10 mouse cellular contexts compared by ENCODE assay signal in the genomic region with DNA sequence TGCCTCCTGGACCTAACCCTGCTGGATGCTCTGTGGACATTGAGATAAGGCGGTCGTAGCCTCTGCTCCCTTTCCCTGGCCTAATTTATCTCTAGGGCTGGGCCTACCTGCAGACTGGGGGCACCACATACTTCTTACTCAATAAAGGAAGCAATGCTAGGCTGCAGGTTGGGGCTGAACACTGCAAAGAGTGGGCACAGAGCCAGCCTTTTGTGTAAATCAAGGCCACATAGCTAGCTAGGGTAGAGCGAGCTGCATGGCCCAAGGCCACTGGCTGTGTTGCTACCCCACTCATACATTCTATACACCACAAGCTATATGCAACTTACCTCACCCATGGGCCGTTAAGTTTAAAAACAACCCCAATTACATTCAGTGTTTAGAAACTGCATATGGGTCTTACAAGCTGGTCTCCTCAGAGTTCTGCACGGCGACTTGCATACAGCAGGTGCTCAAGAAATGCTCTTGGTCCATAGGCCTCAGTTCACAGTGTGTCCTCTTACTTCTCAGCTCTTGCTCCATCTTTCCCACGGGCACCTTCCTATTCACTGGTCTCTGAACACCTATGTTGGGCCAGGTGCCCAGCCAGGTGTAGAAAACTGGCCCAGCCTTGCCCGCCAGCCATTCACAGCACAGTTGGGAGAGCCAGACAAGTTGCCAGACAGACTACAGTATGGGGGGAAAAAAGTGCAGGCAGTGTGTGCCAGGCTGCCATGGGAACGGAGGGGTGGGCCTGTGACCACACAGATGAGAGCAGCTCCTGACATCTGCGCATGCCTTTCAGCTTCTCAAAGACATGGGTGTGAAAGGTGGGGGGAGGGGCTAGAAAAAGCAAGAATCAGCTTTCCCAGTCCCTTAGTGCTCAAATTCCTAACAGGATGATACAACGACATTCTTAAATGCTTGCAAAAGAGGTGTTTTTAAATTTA. TPM values are rescaled to one million over a fixed set of nuclear protein-coding genes. Genes with fewer than 3 reads are reported as not detected.
DNase-seq lines count a peak whose midpoint lies in the region; ATAC-seq and TF ChIP-seq lines count a peak whose summit lies in the region.
"Had no signal": no experiment of that assay in that cellular context is flagged by ENCODE, and none has a peak within 500 bp of the region (broad histone marks: within the 10 kb centered on the region; RNA-seq: fewer than 3 reads in every experiment).

No protein-coding gene starts in this region.

- H3K4me1 ChIP-seq in forebrain, postnatal 0 days (ENCODE audit: insufficient read depth) = peaks cover 28% of the 10 kb centered on the region
- H3K4me1 ChIP-seq in midbrain, embryonic 15.5 days = peaks cover 16% of the 10 kb centered on the region
- H3K4me1 ChIP-seq in heart, embryonic 12.5 days (replicated peaks) = peaks cover 12% of the 10 kb centered on the region
- H3K4me1 ChIP-seq: liver, embryonic 13.5 days had no signal

- DNase-seq in left cerebral cortex, adult 18-20 months (ENCODE audit: low spot score in 2 of 2) = peak; percentile 30 to 46
- no peak for DNase-seq in left cerebral cortex, adult 11 months (ENCODE audit: low spot score)
- peak; percentile 90 for DNase-seq in forebrain, postnatal 0 days
- DNase-seq in layer of hippocampus, adult 11-12 months (ENCODE audit: low spot score) = peak; percentile 55
- no peak for DNase-seq in cerebellum, adult 9-11 months
- no peak for DNase-seq in testis, postnatal 14 days (ENCODE audit: low spot score)
- DNase-seq: liver, embryonic 13.5 days had no signal

- H3K4me3 ChIP-seq in forebrain, postnatal 0 days (ENCODE audit: low read depth, low read length) = no peak overlapping the region
- no peak overlapping the region for H3K4me3 ChIP-seq in midbrain, embryonic 15.5 days
- no peak overlapping the region for H3K4me3 ChIP-seq in heart, embryonic 12.5 days
- H3K4me3 ChIP-seq: liver, embryonic 13.5 days had no signal

- no peaks in the 10 kb centered on the region for H3K9me3 ChIP-seq in forebrain, postnatal 0 days (ENCODE audit: low read length)
- H3K9me3 ChIP-seq in midbrain, embryonic 15.5 days = no peaks in the 10 kb centered on the region
- no peaks in the 10 kb centered on the region for H3K9me3 ChIP-seq in heart, embryonic 12.5 days (replicated peaks)
- H3K9me3 ChIP-seq: liver, embryonic 13.5 days had no signal

- H3K9ac ChIP-seq in forebrain, postnatal 0 days = no peak overlapping the region
- H3K9ac ChIP-seq in midbrain, embryonic 15.5 days = no peak overlapping the region
- no peak overlapping the region for H3K9ac ChIP-seq in heart, embryonic 12.5 days
- H3K9ac ChIP-seq: liver, embryonic 13.5 days had no signal

- peak; percentile 92 for ATAC-seq in forebrain, postnatal 0 days
- peak; percentile 78 for ATAC-seq in midbrain, embryonic 15.5 days (replicated peaks)
- no peak for ATAC-seq in heart, embryonic 12.5 days (ENCODE audit: insufficient number of reproducible peaks, low FRiP score)

- 53% methylated on average over 11 of the region's 11 CpGs for WGBS in forebrain, postnatal 0 days
- WGBS in midbrain, embryonic 15.5 days = 74% methylated on average over 11 of the region's 11 CpGs
- 72% methylated on average over 11 of the region's 11 CpGs for WGBS in heart, embryonic 12.5 days

- no peaks in the 10 kb centered on the region for H3K27me3 ChIP-seq in forebrain, postnatal 0 days (ENCODE audit: insufficient read depth, low read length)
- no peaks in the 10 kb centered on the region for H3K27me3 ChIP-seq in midbrain, embryonic 15.5 days (replicated peaks)
- no peaks in the 10 kb centered on the region for H3K27me3 ChIP-seq in heart, embryonic 12.5 days (replicated peaks)
- H3K27me3 ChIP-seq: CH12.LX; liver, embryonic 13.5 days had no signal

- TF ChIP-seq CTCF in forebrain, postnatal 0 days (IDR thresholded peaks at IDR 0.05; ENCODE audit: low read depth) = no peak

- H3K36me3 ChIP-seq in forebrain, postnatal 0 days (ENCODE audit: insufficient read depth) = no peaks in the 10 kb centered on the region
- H3K36me3 ChIP-seq in midbrain, embryonic 15.5 days (replicated peaks) = no peaks in the 10 kb centered on the region
- H3K36me3 ChIP-seq in heart, embryonic 12.5 days = no peaks in the 10 kb centered on the region
- H3K36me3 ChIP-seq: liver, embryonic 13.5 days had no signal

- H3K27ac ChIP-seq in forebrain, postnatal 0 days (ENCODE audit: low read depth, low read length) = peak overlapping the region; percentile 76
- no peak overlapping the region for H3K27ac ChIP-seq in midbrain, embryonic 15.5 days
- no peak overlapping the region for H3K27ac ChIP-seq in heart, embryonic 12.5 days (ENCODE audit: poor library complexity, severe bottlenecking)
- H3K27ac ChIP-seq: liver, embryonic 13.5 days had no signal

- H3K4me2 ChIP-seq in forebrain, postnatal 0 days (ENCODE audit: low read depth) = no peak overlapping the region
- H3K4me2 ChIP-seq in midbrain, embryonic 15.5 days = no peak overlapping the region
- H3K4me2 ChIP-seq in heart, embryonic 12.5 days = no peak overlapping the region
- H3K4me2 ChIP-seq: liver, embryonic 13.5 days had no signal

RNA-seq across cellular contexts. Expression of a gene that starts 13.5 kb away (rescaled TPM):
- 10 to 100 TPM in 1 of 2 experiments, 1 to 10 TPM in 1; 8.2 to 10.0 TPM for total RNA-seq in left cerebral cortex, adult 18-20 months (2021)
- total RNA-seq in forebrain, postnatal 0 days (2014; rRNA removed) = 6.9 and 7.2 TPM in 2 replicates
- polyA plus RNA-seq in forebrain, postnatal 0 days (2015; fragmentation: Nextera tagmentation; extraction: Ambion mirVana) = 4.1 and 5.4 TPM in 2 replicates
- 7.5 and 7.8 TPM in 2 replicates for polyA plus RNA-seq in midbrain, embryonic 15.5 days (2015; fragmentation: Nextera tagmentation; extraction: Ambion mirVana)
- polyA plus RNA-seq in heart, embryonic 12.5 days (2016; fragmentation: Nextera tagmentation; extraction: Ambion mirVana) = 6.1 and 6.4 TPM in 2 replicates

Comparison
In these comparisons a context has a peak if more than half of its experiments do, and no peak if none do; other contexts are left out.
1. DNase-seq: peak in left cerebral cortex, adult 18-20 months (2 of 2), forebrain, postnatal 0 days (single experiment) and layer of hippocampus, adult 11-12 months (single experiment); none in left cerebral cortex, adult 11 months (single experiment), cerebellum, adult 9-11 months (single experiment) and testis, postnatal 14 days (single experiment).